Mouse (Mus musculus) cerebellum, adult 8-10 months (tissue): Measurements from ENCODE around the gene Hoxc5.

Experiments
- DNase-seq: peaks from one replicate; pipeline ENCODE4 v3.0.0; 2022

Gene Hoxc5

GRCm38 (mm10) chr15:102990461-102991397 lies 23.5 kb downstream of the Hoxc5 start, which contains the start of gene Hoxc8:
Gene Hoxc8 (plus strand): TSS chr15:102990607.
- no peak for DNase-seq

GRCm38 (mm10) chr15:102991782-102992181 lies 24.5 kb downstream of the Hoxc5 start:
- no peak for DNase-seq

- no peak for DNase-seq
Measured at GRCm38 (mm10) chr15:102992206-102992605, 25.0 kb downstream of the Hoxc5 start.

- DNase-seq: no peak
Measured at GRCm38 (mm10) chr15:102992863-102993262, 25.6 kb downstream of the Hoxc5 start.

GRCm38 (mm10) chr15:102996548-102996947 lies 29.3 kb downstream of the Hoxc5 start:
- DNase-seq: no peak

DNA sequence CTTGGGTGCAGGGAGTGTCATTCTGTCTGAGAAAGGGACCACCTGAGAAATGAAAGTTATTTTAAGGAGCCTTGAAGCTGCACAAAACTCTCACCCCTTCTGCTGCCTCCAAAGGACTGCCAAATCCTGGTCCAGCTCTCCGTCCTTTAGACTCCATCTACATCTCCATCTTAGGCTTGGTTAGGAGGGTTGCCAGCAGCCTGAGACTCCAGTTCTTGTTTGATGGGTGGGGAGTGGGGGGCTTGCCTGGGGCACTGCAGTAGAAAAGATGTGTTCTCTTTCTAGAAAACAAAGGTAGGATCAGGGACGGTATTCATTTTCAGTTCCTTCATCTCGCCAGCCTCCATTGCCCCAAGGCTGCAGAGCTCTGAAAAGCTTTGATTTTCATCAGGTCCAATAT lies 30.2 kb downstream of the Hoxc5 start:
- no peak for DNase-seq

DNA sequence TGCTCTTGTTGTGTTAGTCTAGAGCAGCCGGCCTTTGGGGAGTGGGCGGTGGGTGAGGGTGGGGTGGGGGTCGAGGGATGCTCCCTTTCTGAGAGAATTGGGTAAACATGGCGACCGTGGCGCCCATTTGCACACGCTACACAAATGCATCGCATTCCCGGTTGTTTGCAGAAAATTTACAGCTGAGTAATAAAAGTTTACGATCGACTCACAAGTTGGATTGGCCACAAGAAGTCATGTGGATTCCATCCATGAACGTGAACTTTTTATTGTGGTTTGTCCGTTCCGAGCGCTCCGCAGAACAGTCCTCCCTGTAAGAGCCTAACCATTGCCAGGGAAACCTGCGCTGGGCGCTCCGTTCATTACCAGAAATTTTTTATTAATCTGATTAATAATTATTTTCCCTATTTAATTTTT lies 30.7 kb downstream of the Hoxc5 start, which contains the start of gene Hoxc6:
TSS of gene Hoxc6 (plus strand) at position 319 of the 417 bp plus-strand sequence.
- DNase-seq: no peak

DNA sequence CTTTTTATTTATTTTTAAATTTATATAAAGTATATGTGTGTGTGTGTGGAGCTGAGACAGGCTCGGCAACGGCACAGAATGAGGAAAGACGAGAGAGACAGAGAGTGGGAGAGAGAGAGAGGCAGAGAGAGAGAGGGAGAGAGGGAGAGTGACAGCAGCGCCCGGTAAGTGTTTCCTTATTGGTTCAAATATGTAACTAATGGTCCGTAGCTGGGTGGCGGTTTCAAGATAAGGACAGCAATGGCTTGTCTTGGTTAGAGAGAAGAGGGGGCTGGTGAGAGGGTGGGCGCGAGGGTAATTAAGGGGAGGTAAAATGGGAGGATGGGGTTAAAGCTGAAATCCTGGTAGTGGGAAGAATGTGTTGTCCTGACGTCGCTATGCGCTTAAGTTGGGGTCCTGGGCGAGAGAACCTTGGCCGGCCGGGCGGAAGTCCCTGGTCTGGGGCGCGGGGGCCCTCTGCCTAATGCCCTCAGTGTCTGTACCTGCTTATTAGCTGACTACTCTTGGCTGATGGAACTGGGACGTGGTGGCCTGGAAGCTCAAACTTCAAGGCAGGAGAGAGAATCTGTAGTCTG lies 31.5 kb downstream of the Hoxc5 start:
- no peak for DNase-seq

- no peak for DNase-seq
Measured at GRCm38 (mm10) chr15:102999183-102999831, 32.1 kb downstream of the Hoxc5 start.

- DNase-seq: no peak
Measured at GRCm38 (mm10) chr15:102999955-103000354, 32.7 kb downstream of the Hoxc5 start.

GRCm38 (mm10) chr15:103000501-103000901 lies 33.3 kb downstream of the Hoxc5 start:
- DNase-seq: no peak

- DNase-seq: no peak
Measured at GRCm38 (mm10) chr15:103001370-103001769, 34.1 kb downstream of the Hoxc5 start.

- no peak for DNase-seq
Measured at GRCm38 (mm10) chr15:103002156-103002555, 34.9 kb downstream of the Hoxc5 start.

DNA sequence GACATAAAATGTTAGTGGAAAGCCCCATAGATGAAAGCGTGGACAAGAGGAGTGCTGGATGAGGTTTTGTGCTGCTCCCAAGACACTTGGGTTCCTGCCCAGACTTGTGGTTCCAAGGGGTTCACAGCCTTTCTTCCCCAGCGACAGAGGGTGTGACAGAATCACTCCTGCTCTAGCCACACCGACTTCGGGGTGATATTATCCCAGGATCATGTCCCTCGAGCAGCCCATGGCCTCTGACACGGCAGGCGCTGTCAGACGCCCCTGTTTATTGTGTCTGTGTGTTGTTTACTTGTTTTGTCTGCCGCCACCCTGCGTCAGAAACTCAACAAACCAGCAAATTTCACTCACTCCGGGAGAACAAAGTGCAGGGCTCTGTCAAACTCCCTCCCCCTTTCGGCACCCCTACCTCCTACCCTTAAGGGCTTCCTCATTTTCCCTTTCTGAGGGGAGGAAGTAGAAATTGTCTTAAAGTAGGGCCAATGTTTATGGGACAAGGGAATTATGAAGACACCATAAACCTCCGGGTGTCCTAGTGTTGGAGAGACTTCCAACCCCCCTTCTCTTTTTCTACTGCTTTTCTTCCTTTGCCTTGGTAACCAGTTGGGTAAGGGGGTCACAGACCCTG lies 35.7 kb downstream of the Hoxc5 start:
- no peak for DNase-seq

- no peak for DNase-seq
Measured at GRCm38 (mm10) chr15:103005308-103005707, 38.1 kb downstream of the Hoxc5 start.

- no peak for DNase-seq
Measured at GRCm38 (mm10) chr15:103005797-103006196, 38.6 kb downstream of the Hoxc5 start.

DNA sequence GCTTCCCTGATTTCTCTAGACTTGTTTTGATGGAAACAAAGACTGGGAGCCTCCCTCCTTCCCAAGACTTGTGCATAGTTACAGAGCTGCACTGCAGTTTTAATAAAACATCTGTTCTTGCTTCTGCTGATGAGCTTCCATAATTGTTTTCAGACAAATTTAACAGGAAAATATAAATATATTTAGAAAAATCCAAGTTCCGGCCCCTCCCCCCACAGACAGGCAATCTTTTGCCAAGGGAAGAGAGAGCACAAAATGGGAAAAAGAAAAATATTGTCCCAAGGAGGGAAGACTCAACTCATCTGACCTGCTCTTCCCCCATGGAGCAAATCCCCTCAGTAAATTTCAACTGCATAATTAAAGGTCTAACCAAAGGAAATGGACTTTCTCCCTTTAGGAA lies 39.1 kb downstream of the Hoxc5 start:
- DNase-seq: no peak

- DNase-seq: no peak
Measured at GRCm38 (mm10) chr15:103009265-103010111, 42.2 kb downstream of the Hoxc5 start.

DNA sequence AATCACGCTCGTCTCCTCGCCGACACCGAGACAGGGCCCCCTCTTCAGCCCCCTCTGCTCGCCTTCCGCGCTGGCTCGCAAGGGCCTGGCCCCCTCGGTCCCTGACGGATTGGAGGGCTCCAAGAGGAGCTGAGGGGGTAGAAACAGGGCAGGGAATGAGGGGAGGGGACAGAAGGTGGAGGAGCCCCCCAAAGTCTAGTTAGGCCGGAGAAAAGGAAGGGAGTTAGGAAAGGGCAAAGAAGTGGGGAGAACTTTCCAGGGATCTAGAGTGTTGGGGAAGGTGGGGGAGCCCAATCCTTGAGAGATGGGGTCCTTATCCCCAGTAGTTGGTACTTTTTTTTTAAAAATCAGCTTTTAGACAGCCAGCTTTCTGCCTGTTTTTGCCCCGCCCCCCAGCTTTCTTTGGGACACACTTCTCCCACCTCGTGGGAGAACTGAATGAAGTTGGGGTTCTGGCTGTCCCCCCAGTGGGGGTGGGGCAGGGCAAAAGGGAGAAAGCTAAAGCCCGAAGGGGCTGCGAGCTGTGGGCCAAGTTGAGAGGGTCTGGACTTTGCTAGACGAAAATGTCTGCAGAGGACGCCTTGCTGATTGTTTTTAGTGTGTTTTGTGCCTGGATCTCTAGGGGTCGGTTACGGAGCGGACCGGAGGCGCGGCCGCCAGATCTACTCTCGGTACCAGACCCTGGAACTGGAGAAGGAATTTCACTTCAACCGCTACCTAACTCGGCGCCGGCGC lies 43.0 kb downstream of the Hoxc5 start:
- DNase-seq: no peak

GRCm38 (mm10) chr15:103010847-103011555 lies 43.8 kb downstream of the Hoxc5 start:
- no peak for DNase-seq
